Mouse (Mus musculus): Measurements from ENCODE around the gene Hoxd13.

The Hoxd13 gene

GRCm38 (mm10) chr2:74661685-74662084 is 6.4 kb upstream of the Hoxd13 start:
- DNase-seq (ENCODE audit: low spot score) = no peak

GRCm38 (mm10) chr2:74663291-74663925 is 4.7 kb upstream of the Hoxd13 start:
- peak; percentile 27 for DNase-seq (ENCODE audit: low spot score)

GRCm38 (mm10) chr2:74666411-74666810 is 1.7 kb upstream of the Hoxd13 start:
- no peak for DNase-seq (ENCODE audit: low spot score)

- no peak for DNase-seq (ENCODE audit: low spot score)
These were observed 794 bp upstream of the Hoxd13 start for GRCm38 (mm10) chr2:74667191-74667841.

GRCm38 (mm10) chr2:74668370-74669229 is 490 bp downstream of the Hoxd13 start:
- no peak for DNase-seq (ENCODE audit: low spot score)

- DNase-seq (ENCODE audit: low spot score) = no peak
These were observed 1.1 kb downstream of the Hoxd13 start for GRCm38 (mm10) chr2:74669230-74669578.

- DNase-seq (ENCODE audit: low spot score) = no peak
These were observed 1.6 kb downstream of the Hoxd13 start for GRCm38 (mm10) chr2:74669650-74670235.

- DNase-seq (ENCODE audit: low spot score) = no peak
These were observed 2.6 kb downstream of the Hoxd13 start for GRCm38 (mm10) chr2:74670632-74671188.

GRCm38 (mm10) chr2:74671847-74672246 is 3.7 kb downstream of the Hoxd13 start:
- no peak for DNase-seq (ENCODE audit: low spot score)

GRCm38 (mm10) chr2:74672481-74673362 is 4.6 kb downstream of the Hoxd13 start:
- DNase-seq (ENCODE audit: low spot score) = peak; percentile 23

- no peak for DNase-seq (ENCODE audit: low spot score)
These were observed 5.8 kb downstream of the Hoxd13 start for GRCm38 (mm10) chr2:74673835-74674425.

- no peak for DNase-seq (ENCODE audit: low spot score)
These were observed 7.0 kb downstream of the Hoxd13 start, which contains the start of gene Hoxd12 for GRCm38 (mm10) chr2:74674881-74675665. Gene Hoxd12, plus strand, starts transcription at chr2:74675013.

- DNase-seq (ENCODE audit: low spot score) = no peak
These were observed 7.7 kb downstream of the Hoxd13 start for GRCm38 (mm10) chr2:74675666-74676282.

GRCm38 (mm10) chr2:74676376-74677052 is 8.4 kb downstream of the Hoxd13 start:
- no peak for DNase-seq (ENCODE audit: low spot score)

- no peak for DNase-seq (ENCODE audit: low spot score)
These were observed 9.0 kb downstream of the Hoxd13 start for GRCm38 (mm10) chr2:74677106-74677505.

- no peak for DNase-seq (ENCODE audit: low spot score)
These were observed 10.9 kb downstream of the Hoxd13 start, which contains the start of gene Hoxd11 for GRCm38 (mm10) chr2:74678891-74679595. Gene Hoxd11, plus strand, starts transcription at chr2:74679557.

- DNase-seq (ENCODE audit: low spot score) = no peak
These were observed 11.5 kb downstream of the Hoxd13 start for GRCm38 (mm10) chr2:74679596-74679971.

GRCm38 (mm10) chr2:74679980-74680379 is 11.9 kb downstream of the Hoxd13 start:
- DNase-seq (ENCODE audit: low spot score) = no peak
